Mouse (Mus musculus) c-Kit-positive CD71-positive TER-119-negative erythroid progenitor cells, embryonic 14.5 days (primary cell): ENCODE measurements around the gene Gm21518.
"Not testable (repeated sequence)": the region's sequence is repeated elsewhere in the genome, so short reads cannot be mapped to it uniquely, and the experiment has no call there.

Experiments
- DNase-seq: peaks from one replicate; pipeline ENCODE4 v3.0.0-alpha.2; 2013; ENCODE audit warnings: low read depth

Gm21518 gene

DNA sequence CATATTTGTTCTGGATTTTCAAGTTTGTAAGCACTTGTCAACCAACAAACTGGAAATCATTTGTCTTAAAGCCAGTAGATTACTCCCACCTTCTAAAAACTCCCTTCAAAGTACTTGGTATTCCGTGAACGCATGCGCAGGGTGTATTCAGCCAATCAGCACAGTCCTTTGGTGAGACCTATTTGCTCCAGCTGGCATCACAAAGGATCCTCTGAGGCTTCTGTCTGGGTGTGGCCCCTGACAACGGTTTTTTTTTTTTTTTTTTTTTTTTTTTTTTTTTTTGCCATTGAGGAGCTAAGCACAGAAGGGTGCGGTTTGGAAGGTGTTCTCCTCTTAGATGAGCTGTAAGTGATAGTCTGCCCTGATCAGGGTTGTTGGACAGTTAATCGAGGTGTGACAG, at the start of gene Gm21518:
Gm21518 (plus strand) TSS at position 301 of the 400 bp plus-strand sequence.
- DNase-seq, result not testable (repeated sequence)
